Mouse (Mus musculus) neural tube, embryonic 14.5 days (tissue): ENCODE measurements around the gene Psen2. TPM values are rescaled to one million over a fixed set of nuclear protein-coding genes. Genes with fewer than 3 reads are reported as not detected.

Experiments
- ATAC-seq: fragments of 200-750 bp; cut with Nextera tagmentation; 2 replicates; pipeline ENCODE4 v1.8.0; 2017; ENCODE audit warnings: low read depth, mild to moderate bottlenecking, moderate TSS enrichment, moderate library complexity
- H3K27ac ChIP-seq: fragments of 300-500 bp; sonication (generic); 2 replicates; pipeline ENCODE4 v1.5.1; 2014; ENCODE audit warnings: low read depth, mild to moderate bottlenecking, control low read depth, low read length, moderate library complexity, mixed read lengths
- H3K27me3 ChIP-seq: fragments of 300-500 bp; sonication (generic); 2 replicates; pipeline ENCODE4 v1.6.1; 2014; ENCODE audit warnings: low read length; ENCODE audit not compliant: control insufficient read depth, insufficient read depth
- H3K36me3 ChIP-seq: fragments of 300-500 bp; sonication (generic); 2 replicates; pipeline ENCODE4 v1.6.1; 2014; ENCODE audit warnings: low read length, mixed read lengths; ENCODE audit not compliant: control insufficient read depth, insufficient read depth
- H3K4me1 ChIP-seq: fragments of 300-500 bp; sonication (generic); 2 replicates; pipeline ENCODE4 v1.6.1; 2014; ENCODE audit warnings: low read length; ENCODE audit not compliant: control insufficient read depth, insufficient read depth
- H3K4me2 ChIP-seq: fragments of 300-500 bp; sonication (generic); 2 replicates; pipeline ENCODE4 v1.6.1; 2014; ENCODE audit warnings: mild to moderate bottlenecking, low read depth, low read length, control low read depth
- H3K4me3 ChIP-seq: fragments of 300-500 bp; sonication (generic); 2 replicates; pipeline ENCODE4 v1.5.1; 2014; ENCODE audit warnings: low read depth, low read length, control low read depth, mixed read lengths
- H3K9ac ChIP-seq: fragments of 300-500 bp; sonication (generic); replicated peaks from 2 replicates; pipeline ENCODE4 v1.6.1; 2014; ENCODE audit warnings: low read depth, mild to moderate bottlenecking, control low read depth, low read length, mixed read lengths
- H3K9me3 ChIP-seq: fragments of 300-500 bp; sonication (generic); 2 replicates; pipeline ENCODE4 v1.6.1; 2016; ENCODE audit warnings: low read length; ENCODE audit not compliant: control insufficient read depth
- WGBS: fragments of 180-500 bp; shearing (Covaris S2); extraction: QIAGEN DNeasy Blood & Tissue Kit; methylation state at CpG from one replicate; pipeline ENCODE4 v1.1.7; 2014; 5-methylcytosine and 5-hydroxymethylcytosine counted together
- polyA plus RNA-seq: library from polyadenylated mRNA; unstranded; fragments of >200 nt; fragmentation: Nextera tagmentation; extraction: Ambion mirVana; gene quantifications from 2 replicates; pipeline ENCODE4 v1.2.1, GENCODE M21; 2014

The Psen2 gene
- polyA plus RNA-seq, 1 experiment from 2014 or later = 16.3 TPM

DNA sequence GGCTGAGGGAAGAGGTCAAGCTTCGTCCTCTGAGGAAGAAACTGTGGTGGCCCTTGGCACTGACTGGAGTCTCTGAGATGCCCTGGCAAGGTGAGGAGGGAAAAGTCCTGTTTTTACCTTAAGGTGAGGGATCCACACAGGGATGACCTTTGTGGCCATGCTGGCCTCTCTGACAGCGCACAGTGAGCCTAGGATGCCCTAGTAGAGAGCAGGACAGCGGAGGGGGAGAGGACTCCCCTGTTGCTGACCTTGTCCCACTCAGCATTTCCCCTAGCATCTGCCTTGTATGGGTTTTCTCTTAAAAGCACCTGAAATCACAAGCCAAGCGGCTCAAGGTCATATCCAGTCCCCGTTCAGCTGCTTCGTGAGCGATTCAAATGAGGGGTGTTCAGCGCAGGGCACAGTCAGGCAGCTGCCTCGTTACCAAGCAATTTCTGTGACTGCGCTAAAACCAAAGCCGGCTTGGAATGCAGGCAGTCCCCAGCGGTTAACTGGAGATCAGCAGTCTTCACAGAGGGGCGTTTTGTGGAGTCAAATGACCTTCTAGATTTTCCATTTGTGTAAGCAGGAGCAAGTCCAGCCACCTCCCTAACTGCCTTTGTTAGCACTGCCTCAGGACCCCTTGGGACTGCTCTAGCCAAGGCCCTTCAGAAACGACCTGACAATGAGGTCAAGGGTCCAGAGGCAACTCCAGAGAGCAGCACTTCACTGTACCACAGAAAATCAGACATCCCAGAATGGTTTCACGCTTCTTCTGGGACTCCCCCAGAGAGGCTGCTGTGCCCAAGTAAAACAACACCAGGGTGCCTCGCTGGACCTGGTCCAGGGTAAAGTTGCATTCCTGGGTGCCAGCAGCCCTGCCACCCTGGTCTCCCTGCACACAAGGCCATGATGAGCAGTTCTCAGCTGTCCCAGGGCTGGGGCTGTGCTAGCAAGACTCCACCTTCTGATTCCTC is 20.9 kb upstream of the Psen2 start:
- 23% methylated on average over 16 of the region's 16 CpGs for WGBS
- H3K27me3 ChIP-seq = no peaks in the 10 kb centered on the region
- no peaks in the 10 kb centered on the region for H3K36me3 ChIP-seq
- no peak overlapping the region for H3K4me2 ChIP-seq
- no peak overlapping the region for H3K27ac ChIP-seq
- H3K9me3 ChIP-seq = no peaks in the 10 kb centered on the region
- no peak overlapping the region for H3K9ac ChIP-seq
- H3K4me1 ChIP-seq = peaks cover 8% of the 10 kb centered on the region; the same call in 1 of the 2 replicates
- ATAC-seq = peak; percentile 49; the same call in 1 of the 2 replicates
- H3K4me3 ChIP-seq = no peak overlapping the region

GRCm38 (mm10) chr1:180282581-180282980 is 19.3 kb upstream of the Psen2 start:
- no peak for ATAC-seq
- no peak overlapping the region for H3K9ac ChIP-seq
- no peaks in the 10 kb centered on the region for H3K27me3 ChIP-seq
- no peak overlapping the region for H3K27ac ChIP-seq
- H3K4me1 ChIP-seq = peaks cover 8% of the 10 kb centered on the region; the same call in 1 of the 2 replicates
- H3K4me3 ChIP-seq = no peak overlapping the region
- H3K4me2 ChIP-seq = no peak overlapping the region
- no peaks in the 10 kb centered on the region for H3K36me3 ChIP-seq
- WGBS = 54% methylated on average over 6 of the region's 6 CpGs
- no peaks in the 10 kb centered on the region for H3K9me3 ChIP-seq

DNA sequence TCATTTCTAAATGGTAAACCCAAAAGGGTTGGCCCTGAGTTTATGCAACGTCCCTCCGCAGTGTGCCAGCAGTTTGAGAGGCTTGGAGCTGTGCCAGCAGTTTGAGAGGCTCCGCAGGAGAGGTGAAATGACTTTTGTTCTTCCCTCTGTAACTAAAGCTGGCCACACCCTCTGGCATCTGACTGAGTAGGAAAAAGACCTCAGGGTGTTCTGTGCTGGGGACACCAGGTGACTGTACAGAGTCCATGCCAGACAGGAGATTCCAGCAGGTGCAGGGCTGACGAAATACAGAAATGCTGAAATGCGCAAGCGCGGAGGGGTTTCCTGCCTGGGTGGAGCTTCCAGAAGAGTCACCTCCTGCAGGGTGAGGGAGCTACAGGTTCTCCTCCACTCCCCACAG is 16.4 kb upstream of the Psen2 start:
- Histone ChIP-seq H3K9ac (no peak overlapping the region), H3K4me1 (peaks cover 8% of the 10 kb centered on the region; the same call in 1 of the 2 replicates), H3K27ac (no peak overlapping the region), H3K4me3 (no peak overlapping the region), H3K27me3 (no peaks in the 10 kb centered on the region), H3K4me2 (no peak overlapping the region), H3K36me3 (no peaks in the 10 kb centered on the region), H3K9me3 (no peaks in the 10 kb centered on the region)
- WGBS = 35% methylated on average over 7 of the region's 7 CpGs
- no peak for ATAC-seq

GRCm38 (mm10) chr1:180277563-180277962 is 14.3 kb upstream of the Psen2 start:
- ATAC-seq = no peak
- Histone ChIP-seq H3K36me3 (no peaks in the 10 kb centered on the region), H3K27me3 (no peaks in the 10 kb centered on the region), H3K4me3 (no peak overlapping the region), H3K9ac (no peak overlapping the region), H3K9me3 (no peaks in the 10 kb centered on the region), H3K4me1 (no peaks in the 10 kb centered on the region), H3K4me2 (no peak overlapping the region), H3K27ac (no peak overlapping the region)
- 69% methylated on average over 9 of the region's 9 CpGs for WGBS

DNA sequence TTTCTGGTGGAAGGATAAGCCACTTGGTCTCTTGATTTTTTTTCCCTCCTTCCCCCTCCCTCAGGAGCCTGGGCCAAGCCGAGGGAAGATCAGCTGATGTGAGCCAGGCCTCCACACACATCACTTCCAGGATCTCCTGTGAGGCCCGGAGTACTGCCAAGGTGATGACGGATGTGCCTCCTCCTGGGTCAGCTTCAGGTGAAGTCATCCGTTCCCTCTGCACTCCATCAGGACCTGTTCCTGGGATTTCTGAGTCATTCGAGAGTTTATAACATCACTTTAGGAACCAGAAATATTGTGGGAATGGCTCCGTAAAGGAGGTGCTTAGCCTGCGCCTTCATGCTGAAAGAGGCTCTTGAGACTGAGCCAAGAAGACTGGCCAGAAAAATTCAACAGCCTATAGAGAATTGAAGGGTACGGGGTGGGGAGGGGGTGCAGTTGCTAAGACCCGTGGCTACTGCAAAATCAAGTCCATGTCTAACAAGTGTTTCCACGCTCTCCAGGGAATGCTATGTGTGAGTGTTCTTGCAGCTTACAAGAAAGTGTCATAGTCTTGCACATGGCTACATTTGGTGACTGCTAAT is 11.6 kb upstream of the Psen2 start:
- ATAC-seq = no peak
- Histone ChIP-seq H3K4me3 (no peak overlapping the region), H3K36me3 (no peaks in the 10 kb centered on the region), H3K4me2 (no peak overlapping the region), H3K9ac (no peak overlapping the region), H3K9me3 (no peaks in the 10 kb centered on the region), H3K4me1 (no peaks in the 10 kb centered on the region), H3K27me3 (no peaks in the 10 kb centered on the region), H3K27ac (no peak overlapping the region)
- 80% methylated on average over 10 of the region's 10 CpGs for WGBS

- no peak overlapping the region for H3K9ac ChIP-seq
- WGBS = 92% methylated on average over 2 of the region's 2 CpGs
- no peak overlapping the region for H3K4me3 ChIP-seq
- no peaks in the 10 kb centered on the region for H3K36me3 ChIP-seq
- H3K9me3 ChIP-seq = no peaks in the 10 kb centered on the region
- H3K27me3 ChIP-seq = no peaks in the 10 kb centered on the region
- no peak for ATAC-seq
- no peak overlapping the region for H3K4me2 ChIP-seq
- H3K4me1 ChIP-seq = no peaks in the 10 kb centered on the region
- no peak overlapping the region for H3K27ac ChIP-seq
Observed at GRCm38 (mm10) chr1:180269033-180269432, 5.8 kb upstream of the Psen2 start.

- Histone ChIP-seq H3K4me3 (no peak overlapping the region), H3K4me1 (no peaks in the 10 kb centered on the region), H3K9ac (no peak overlapping the region), H3K9me3 (no peaks in the 10 kb centered on the region), H3K36me3 (no peaks in the 10 kb centered on the region), H3K4me2 (no peak overlapping the region), H3K27ac (no peak overlapping the region), H3K27me3 (no peaks in the 10 kb centered on the region)
- ATAC-seq = peak; percentile 89
- 14% methylated on average over 12 of the region's 12 CpGs for WGBS
Observed at GRCm38 (mm10) chr1:180268249-180269031, 5.2 kb upstream of the Psen2 start.

DNA sequence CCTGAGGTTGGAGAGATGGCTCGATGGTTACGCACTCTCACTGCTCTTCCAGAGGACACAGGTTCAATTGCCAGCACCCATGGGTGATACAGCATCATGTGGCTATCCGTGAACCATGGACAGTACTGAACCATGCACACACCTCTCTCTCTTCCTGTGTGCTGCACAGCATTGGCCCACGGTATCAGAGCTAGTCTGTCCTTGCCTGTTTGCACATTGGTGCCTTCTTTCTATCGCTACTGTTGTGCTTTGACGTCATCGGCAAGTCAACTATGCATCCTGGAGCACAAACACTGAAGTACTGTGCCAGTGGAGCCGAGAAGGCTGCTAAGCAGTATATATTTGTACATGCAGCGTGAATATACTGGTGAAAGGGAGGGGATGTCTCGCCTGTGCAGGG is 3.9 kb upstream of the Psen2 start:
- Histone ChIP-seq H3K27me3 (no peaks in the 10 kb centered on the region), H3K27ac (no peak overlapping the region), H3K36me3 (no peaks in the 10 kb centered on the region), H3K4me2 (no peak overlapping the region), H3K9ac (no peak overlapping the region), H3K4me1 (no peaks in the 10 kb centered on the region), H3K9me3 (no peaks in the 10 kb centered on the region), H3K4me3 (no peak overlapping the region)
- 75% methylated on average over 10 of the region's 10 CpGs for WGBS
- ATAC-seq = no peak
